Comparison of ENCODE assay signal across 7 mouse cellular contexts in the genomic region with DNA sequence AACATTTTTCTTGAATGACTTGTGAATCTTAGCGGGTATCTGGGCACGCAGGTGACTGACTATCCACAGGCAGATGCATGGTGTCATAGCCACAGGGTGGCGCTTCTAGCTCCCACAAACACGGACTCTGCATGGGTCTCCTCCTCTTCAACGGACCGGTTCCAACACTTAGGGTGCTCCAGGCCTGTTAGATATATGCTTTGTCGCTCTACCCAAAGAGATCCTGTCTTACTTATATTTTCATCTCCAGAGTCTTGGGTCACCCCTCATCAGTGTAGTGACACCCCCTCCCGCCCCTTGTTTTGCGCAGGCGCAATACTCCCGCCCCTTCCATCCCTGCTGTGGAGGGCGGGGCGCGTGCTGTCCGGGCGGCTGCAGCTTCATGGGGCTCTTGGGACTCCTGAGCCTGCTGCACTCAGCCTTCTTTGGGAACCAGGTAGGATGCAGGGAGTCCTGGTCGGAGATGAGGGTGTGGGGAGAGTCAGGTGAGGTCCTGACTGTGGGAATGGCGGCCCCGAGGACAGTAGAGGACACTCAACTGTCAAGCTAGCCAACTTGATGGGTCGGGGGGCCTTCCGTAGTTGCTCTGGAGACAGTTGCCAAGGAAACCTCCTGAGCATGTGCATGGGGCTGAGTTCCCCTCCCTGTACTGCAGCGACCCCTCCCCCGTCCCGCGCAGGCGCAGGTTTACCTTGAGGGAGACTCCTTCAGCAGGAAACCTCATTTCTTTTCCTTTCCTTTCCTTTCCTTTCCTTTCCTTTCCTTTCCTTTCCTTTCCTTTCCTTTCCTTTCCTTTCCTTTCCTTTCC. TPM values are rescaled to one million over a fixed set of nuclear protein-coding genes. Genes with fewer than 3 reads are reported as not detected.
DNase-seq lines count a peak whose midpoint lies in the region; ATAC-seq lines count a peak whose summit lies in the region.

A gene (plus strand): TSS at position 360 of the 808 bp plus-strand sequence.

- H3K27ac ChIP-seq in intestine, embryonic 16.5 days (ENCODE audit: low read length) = peak within 1 kb of the TSS; percentile 11; the same call in 1 of the 2 replicates

- WGBS in intestine, embryonic 16.5 days = 1% methylated on average over 26 of the region's 26 CpGs

- peak within 1 kb of the TSS; percentile 64 for H3K9ac ChIP-seq in intestine, embryonic 16.5 days (ENCODE audit: low read depth, low read length)

- no peaks in the 10 kb centered on the region for H3K9me3 ChIP-seq in intestine, embryonic 16.5 days (ENCODE audit: control insufficient read depth, low read length)

- peak; percentile 59 for DNase-seq in adrenal gland, adult 8-10 months
- DNase-seq in embryo, embryonic 9.5 days (ENCODE audit: extremely low spot score) = peak; percentile 85
- DNase-seq in gastrocnemius, postnatal 36 days = peak; percentile 66 to 72
- peak; percentile 84 to 86 for DNase-seq in left cerebral cortex, postnatal 25 days (ENCODE audit: low spot score in 2 of 2)
- DNase-seq in mesoderm, embryonic 11.5 days (ENCODE audit: low read depth, low spot score) = peak; percentile 84
- peak; percentile 62 to 64 for DNase-seq in right cerebral cortex, postnatal 36 days (ENCODE audit: low spot score in 2 of 2)

- peaks cover 23% of the 10 kb centered on the region for H3K4me1 ChIP-seq in intestine, embryonic 16.5 days (ENCODE audit: control insufficient read depth, insufficient read depth, low read length)

- ATAC-seq in intestine, embryonic 16.5 days = peak; percentile 58

- intact Hi-C loops in gastrocnemius, postnatal 36 days (cut with DNase I) = loop anchor here (1.0 kb wide), 2 partner anchors 53 to 78 kb away; no protein-coding TSS in a partner anchor
- intact Hi-C loops in left cerebral cortex, postnatal 25 days (cut with DNase I) = loop anchor here (2.0 kb wide), 2 partner anchors 53 to 79 kb away; a partner anchor contains a TSS

- H3K36me3 ChIP-seq in intestine, embryonic 16.5 days (ENCODE audit: control insufficient read depth, insufficient read depth, low read length) = peaks cover 8% of the 10 kb centered on the region

- H3K27me3 ChIP-seq in intestine, embryonic 16.5 days (replicated peaks; ENCODE audit: control insufficient read depth, insufficient read depth, low read length) = peaks cover 34% of the 10 kb centered on the region

- H3K4me3 ChIP-seq in intestine, embryonic 16.5 days (ENCODE audit: low read length) = peak within 1 kb of the TSS; percentile 42

- H3K4me2 ChIP-seq in intestine, embryonic 16.5 days (ENCODE audit: low read depth, low read length) = peak within 1 kb of the TSS; percentile 60

RNA-seq across cellular contexts. Expression of the gene that starts here (rescaled TPM):
- total RNA-seq in adrenal gland, adult 8-10 months (2022) = 1 to 10 TPM; 1.5 to 6.8 (median 4.3) TPM
- total RNA-seq in gastrocnemius, postnatal 36 days (2021) = under 1 TPM; 0.54 to 0.57 TPM
- polyA plus RNA-seq in intestine, embryonic 16.5 days (2015; fragmentation: Nextera tagmentation; extraction: Ambion mirVana) = 2.4 and 3.1 TPM in 2 replicates
- total RNA-seq in left cerebral cortex, postnatal 25 days (2021) = 100 to 1,000 TPM in 1 of 2 experiments, 10 to 100 TPM in 1; 93.4 to 103 TPM

Comparison
In these comparisons a context has a peak if more than half of its experiments do, and no peak if none do; other contexts are left out.
1. Peak in every context shown above with its lines: DNase-seq, ATAC-seq, H3K4me3 ChIP-seq and H3K27ac ChIP-seq.
2. RNA of the gene that starts here (total RNA-seq): 93.4 to 103 TPM in left cerebral cortex, postnatal 25 days; 1.5 to 6.8 TPM in adrenal gland, adult 8-10 months and 0.54 to 0.57 TPM in gastrocnemius, postnatal 36 days; every median in the first group is over 10 times any median in the second.
3. Peak in DNase-seq in gastrocnemius, postnatal 36 days; RNA of the gene not detected or under 1 TPM.